Mouse (Mus musculus) C2C12 (cell line): ENCODE data around the gene Gpsm1. TPM values are rescaled to one million over a fixed set of nuclear protein-coding genes. Genes with fewer than 3 reads are reported as not detected.

Experiments
- H3K27me3 ChIP-seq: one replicate; pipeline ENCODE4 v1.6.1; 2011; ENCODE audit not compliant: control insufficient read depth, insufficient read depth, insufficient read length
- H3K36me3 ChIP-seq: one replicate; pipeline ENCODE4 v1.6.1; 2011; ENCODE audit not compliant: control insufficient read depth, insufficient read depth
- H3K4me3 ChIP-seq: one replicate; pipeline ENCODE4 v1.5.1; 2011; ENCODE audit warnings: mild to moderate bottlenecking, control low read depth; ENCODE audit not compliant: poor library complexity, insufficient read depth, severe bottlenecking
- H3K79me2 ChIP-seq: one replicate; pipeline ENCODE4 v1.6.1; 2011; ENCODE audit not compliant: control insufficient read depth, insufficient read depth
- H3K79me3 ChIP-seq: one replicate; pipeline ENCODE4 v1.6.1; 2011; ENCODE audit warnings: low read depth, control low read depth
- H3ac ChIP-seq: one replicate; pipeline ENCODE3; 2011; ENCODE audit warnings: low read depth; ENCODE audit not compliant: control insufficient read depth, insufficient read length
- CEBPB ChIP-seq: IDR thresholded peaks from one replicate; pipeline ENCODE4 v1.6.1; 2011; ENCODE audit warnings: low read depth, mild to moderate bottlenecking, control low read depth, moderate library complexity
- CTCF ChIP-seq: IDR thresholded peaks from one replicate; pipeline ENCODE4 v1.5.1; 2011; ENCODE audit not compliant: control insufficient read depth, insufficient read depth, insufficient read length
- FOSL1 ChIP-seq: IDR thresholded peaks from one replicate; pipeline ENCODE4 v1.8.0; 2011; ENCODE audit warnings: mild to moderate bottlenecking, low read length; ENCODE audit not compliant: poor library complexity, insufficient read depth, severe bottlenecking
- MAX ChIP-seq: IDR thresholded peaks from one replicate; pipeline ENCODE4 v1.6.1; 2011; ENCODE audit warnings: mild to moderate bottlenecking, control low read depth
- MYOD1 ChIP-seq: IDR thresholded peaks from one replicate; pipeline ENCODE4 v1.6.1; 2011; ENCODE audit warnings: low read depth; ENCODE audit not compliant: control insufficient read depth, insufficient read length
- MYOG ChIP-seq: IDR thresholded peaks from one replicate; pipeline ENCODE4 v1.6.1; 2011; ENCODE audit not compliant: control insufficient read depth, insufficient read length; ENCODE audit errors: extremely low read depth
- USF1 ChIP-seq: IDR thresholded peaks from one replicate; pipeline ENCODE4 v1.6.1; 2011; ENCODE audit warnings: low read depth, mild to moderate bottlenecking, control low read depth, moderate library complexity
- polyA plus RNA-seq: library from polyadenylated mRNA; unstranded; fragments of >200 nt; fragmentation: generic; extraction: Trizol; gene quantifications from one replicate; pipeline ENCODE4 v1.2.1, GENCODE M21; 2012; ENCODE audit warnings: missing spikeins

Gene Gpsm1
- polyA plus RNA-seq, 1 experiment: 20.6 TPM

DNA sequence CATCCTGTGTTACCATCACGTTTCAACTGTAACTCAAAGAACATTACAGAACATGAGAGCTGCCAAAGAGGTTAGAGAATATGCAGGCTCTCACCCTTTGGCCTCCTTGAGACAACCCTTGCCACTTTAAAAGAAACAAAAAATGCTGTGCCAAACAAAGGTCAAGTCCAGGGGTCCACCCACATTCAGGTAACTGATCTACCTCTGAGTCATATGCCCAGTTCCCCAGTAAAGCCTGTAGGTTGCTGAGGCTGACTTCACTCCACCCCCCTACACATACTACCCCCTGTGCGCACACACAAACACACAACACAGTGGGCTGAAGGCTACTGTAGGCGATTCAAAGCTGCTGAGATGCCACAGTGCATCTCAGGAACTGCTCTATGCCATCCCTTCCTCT, 72.4 kb downstream of the Gpsm1 start:
- Histone ChIP-seq H3K79me2 (peaks cover 66% of the 10 kb centered on the region), H3K36me3 (peaks cover 78% of the 10 kb centered on the region), H3K27me3 (no peaks in the 10 kb centered on the region), H3K4me3 (no peak overlapping the region), H3ac (peak overlapping the region; percentile 8), H3K79me3 (peaks cover 44% of the 10 kb centered on the region)
- TF ChIP-seq MAX (no peak), FOSL1 (no peak), CTCF (no peak), MYOD1 (no peak), USF1 (no peak), CEBPB (no peak), MYOG (no peak)

DNA sequence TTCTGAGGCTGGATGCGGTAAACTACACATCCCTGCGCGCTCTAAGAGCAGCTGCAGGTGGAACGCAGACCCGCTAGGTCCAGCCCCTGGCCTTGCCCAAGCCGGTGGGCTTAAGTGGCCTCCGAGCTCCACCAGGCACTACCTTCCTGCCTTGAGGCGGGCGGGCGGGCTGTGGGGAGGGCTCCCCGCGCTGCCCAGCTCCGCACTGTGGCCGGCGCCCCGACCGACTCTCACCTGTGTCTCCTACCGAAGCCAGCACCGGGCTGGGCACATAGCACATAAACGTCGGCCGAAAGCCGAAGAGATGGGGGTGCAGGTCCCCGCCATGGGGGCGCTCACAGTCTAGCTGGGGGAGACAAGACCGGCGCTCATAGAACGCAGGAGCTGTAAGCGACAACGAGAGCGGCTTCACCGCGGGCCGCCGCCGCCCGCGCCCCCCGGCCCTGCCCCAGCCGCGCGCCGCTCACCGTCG, 73.4 kb downstream of the Gpsm1 start:
- H3K27me3 ChIP-seq: no peaks in the 10 kb centered on the region
- peaks cover 79% of the 10 kb centered on the region for H3K36me3 ChIP-seq
- TF ChIP-seq MYOG (no peak), FOSL1 (no peak), MAX (no peak), CTCF (no peak), USF1 (no peak), MYOD1 (no peak), CEBPB (no peak)
- peaks cover 44% of the 10 kb centered on the region for H3K79me3 ChIP-seq
- peaks cover 66% of the 10 kb centered on the region for H3K79me2 ChIP-seq
- H3K4me3 ChIP-seq: peak overlapping the region; percentile 93
- peak overlapping the region; percentile 99 for H3ac ChIP-seq

DNA sequence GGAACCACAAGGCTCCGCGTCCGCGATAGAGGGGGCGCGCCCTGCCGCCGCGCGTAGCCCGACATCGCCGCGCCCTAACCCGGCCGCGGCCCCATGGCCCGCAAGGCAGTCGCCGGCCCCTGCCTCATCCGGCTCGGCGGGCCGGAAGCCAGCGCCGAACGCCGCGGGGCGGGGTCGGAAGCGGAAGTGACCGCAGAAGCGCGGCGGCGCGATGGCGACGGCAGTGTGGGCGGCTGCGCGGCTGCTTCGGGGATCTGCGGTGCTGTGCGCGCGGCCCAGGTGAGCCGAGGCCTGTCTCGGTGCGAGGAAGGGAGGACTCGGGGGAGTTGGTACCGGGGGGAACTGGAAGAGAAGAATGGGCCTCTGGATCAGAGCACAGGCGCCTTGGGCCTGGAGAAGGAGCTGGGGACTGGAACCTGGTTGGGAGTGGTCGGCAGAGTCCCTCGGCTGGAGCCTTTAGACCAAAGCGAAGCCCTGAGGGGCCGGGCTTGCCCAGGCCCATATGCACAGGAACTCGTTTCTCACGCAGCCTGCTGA, 73.9 kb downstream of the Gpsm1 start, which contains the start of the genes Entr1 and Pmpca:
TSS of gene Entr1 (minus strand) at position 163 of the 537 bp plus-strand sequence.
TSS of gene Pmpca (plus strand) at position 186 of the 537 bp plus-strand sequence.
- Histone ChIP-seq H3K79me2 (peaks cover 66% of the 10 kb centered on the region), H3K79me3 (peaks cover 44% of the 10 kb centered on the region), H3ac (peak within 1 kb of the TSS; percentile 99), H3K27me3 (no peaks in the 10 kb centered on the region), H3K36me3 (peaks cover 79% of the 10 kb centered on the region), H3K4me3 (peak within 1 kb of the TSS; percentile 93)
- TF ChIP-seq MAX (peak; percentile 77), MYOD1 (no peak)

DNA sequence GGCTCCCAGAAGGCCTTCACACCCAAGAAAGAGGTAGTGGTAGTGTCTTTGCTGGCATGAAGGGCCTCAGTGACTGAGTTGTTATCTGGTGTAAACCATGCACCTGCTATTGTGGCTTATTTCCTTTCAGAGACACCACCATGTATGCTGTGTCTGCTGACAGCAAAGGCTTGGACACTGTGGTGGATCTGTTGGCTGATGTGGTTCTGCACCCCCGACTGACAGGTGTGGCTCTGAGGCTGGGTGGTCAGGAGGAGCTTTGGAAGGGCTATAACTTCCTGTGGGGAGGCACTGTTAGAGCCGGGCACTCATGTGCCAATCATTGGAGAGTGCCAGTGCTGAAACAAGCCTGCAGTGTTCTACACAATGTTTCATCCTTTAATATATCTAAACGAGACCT, 75.6 kb downstream of the Gpsm1 start:
- H3ac ChIP-seq: peak overlapping the region; percentile 1
- no peaks in the 10 kb centered on the region for H3K27me3 ChIP-seq
- H3K79me2 ChIP-seq: peaks cover 59% of the 10 kb centered on the region
- no peak overlapping the region for H3K4me3 ChIP-seq
- TF ChIP-seq CTCF (no peak), CEBPB (no peak), MAX (no peak), USF1 (no peak), MYOD1 (no peak), FOSL1 (no peak), MYOG (no peak)
- peaks cover 44% of the 10 kb centered on the region for H3K79me3 ChIP-seq
- peaks cover 79% of the 10 kb centered on the region for H3K36me3 ChIP-seq

DNA sequence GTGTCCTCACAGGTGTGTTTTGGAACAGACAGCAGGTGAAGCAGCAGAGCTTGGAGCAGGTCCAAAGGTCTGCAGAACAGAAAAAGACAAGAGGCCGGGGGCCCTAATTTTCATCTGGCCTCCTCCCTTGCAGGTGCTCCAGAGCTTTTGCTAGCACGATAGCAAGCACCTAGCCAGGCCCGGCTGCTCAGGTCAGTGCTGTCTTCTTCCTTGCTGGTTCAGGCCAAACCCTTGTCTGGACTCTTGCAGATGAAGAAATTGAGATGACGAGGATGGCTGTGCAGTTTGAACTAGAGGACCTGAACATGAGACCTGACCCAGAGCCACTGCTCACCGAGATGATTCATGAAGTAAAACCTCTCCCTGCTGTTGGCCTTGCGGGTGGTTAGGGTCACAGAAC, 76.3 kb downstream of the Gpsm1 start:
- no peak overlapping the region for H3ac ChIP-seq
- peaks cover 55% of the 10 kb centered on the region for H3K79me2 ChIP-seq
- no peak for TF ChIP-seq MYOD1
- TF ChIP-seq MAX: no peak
- TF ChIP-seq MYOG: no peak
- no peak for TF ChIP-seq CEBPB
- TF ChIP-seq CTCF: no peak
- no peak for TF ChIP-seq USF1
- TF ChIP-seq FOSL1: no peak
- no peak overlapping the region for H3K4me3 ChIP-seq
- H3K27me3 ChIP-seq: no peaks in the 10 kb centered on the region
- peaks cover 44% of the 10 kb centered on the region for H3K79me3 ChIP-seq
- peaks cover 79% of the 10 kb centered on the region for H3K36me3 ChIP-seq

Other genes starting within 250 kb of the Gpsm1 start
- 20.8 TPM for gene Nacc2, start 192.3 kb upstream of the Gpsm1 start, polyA plus RNA-seq
- gene Lhx3, start 107.2 kb upstream of the Gpsm1 start, polyA plus RNA-seq: not detected
- 15.2 TPM for gene Qsox2, start 78.0 kb upstream of the Gpsm1 start, polyA plus RNA-seq
- not detected for gene Ccdc187, start 21.0 kb upstream of the Gpsm1 start, polyA plus RNA-seq
- 35.6 TPM for gene Dnlz, start 36.6 kb downstream of the Gpsm1 start, polyA plus RNA-seq
- gene Card9, start 45.4 kb downstream of the Gpsm1 start, polyA plus RNA-seq: 0.20 TPM
- 11.7 TPM for gene Snapc4, start 65.1 kb downstream of the Gpsm1 start, polyA plus RNA-seq
- gene Entr1, start 73.8 kb downstream of the Gpsm1 start, polyA plus RNA-seq: 49.1 TPM
- 93.8 TPM for gene Pmpca, start 73.8 kb downstream of the Gpsm1 start, polyA plus RNA-seq
- gene Inpp5e, start 93.7 kb downstream of the Gpsm1 start, polyA plus RNA-seq: 8.3 TPM
- gene Sec16a, start 129.7 kb downstream of the Gpsm1 start, polyA plus RNA-seq: 19.5 TPM
- gene Notch1, start 201.1 kb downstream of the Gpsm1 start, polyA plus RNA-seq: 4.5 TPM